Mouse (Mus musculus) intestine, embryonic 15.5 days (tissue): ENCODE data around the gene Tex44. TPM values are rescaled to one million over a fixed set of nuclear protein-coding genes. Genes with fewer than 3 reads are reported as not detected.
A peak's percentile ranks its signal among the peaks of the same experiment; 100 is the strongest.

ENCODE experiments used
- ATAC-seq: fragments of 200-750 bp; cut with Nextera tagmentation; 2 replicates; pipeline ENCODE4 v1.8.0; 2017; ENCODE audit warnings: moderate TSS enrichment, moderate library complexity
- H3K27ac ChIP-seq: fragments of 300-500 bp; sonication (generic); 2 replicates; pipeline ENCODE4 v1.5.1; 2015; ENCODE audit warnings: mild to moderate bottlenecking, inconsistent platforms
- H3K27me3 ChIP-seq: fragments of 300-500 bp; sonication (generic); replicated peaks from 2 replicates; pipeline ENCODE4 v1.6.1; 2015; ENCODE audit warnings: inconsistent platforms
- H3K36me3 ChIP-seq: fragments of 300-500 bp; sonication (generic); 2 replicates; pipeline ENCODE4 v1.6.1; 2015; ENCODE audit warnings: inconsistent platforms
- H3K4me1 ChIP-seq: fragments of 300-500 bp; sonication (generic); replicated peaks from 2 replicates; pipeline ENCODE4 v1.6.1; 2015; ENCODE audit warnings: inconsistent platforms
- H3K4me2 ChIP-seq: fragments of 300-500 bp; sonication (generic); replicated peaks from 2 replicates; pipeline ENCODE4 v1.6.1; 2015; ENCODE audit warnings: mild to moderate bottlenecking, inconsistent platforms
- H3K4me3 ChIP-seq: fragments of 300-500 bp; sonication (generic); replicated peaks from 2 replicates; pipeline ENCODE4 v1.5.1; 2015; ENCODE audit warnings: inconsistent platforms
- H3K9ac ChIP-seq: fragments of 300-500 bp; sonication (generic); 2 replicates; pipeline ENCODE4 v1.6.1; 2015; ENCODE audit warnings: inconsistent platforms
- H3K9me3 ChIP-seq: fragments of 300-500 bp; sonication (generic); 2 replicates; pipeline ENCODE4 v1.6.1; 2016; ENCODE audit warnings: inconsistent platforms
- WGBS: fragments of 180-500 bp; shearing (Covaris S2); methylation state at CpG from one replicate; pipeline ENCODE4 v1.1.7; 2015; 5-methylcytosine and 5-hydroxymethylcytosine counted together
- polyA plus RNA-seq: library from polyadenylated mRNA; unstranded; fragments of >200 nt; fragmentation: Nextera tagmentation; extraction: Ambion mirVana; gene quantifications from 2 replicates; pipeline ENCODE4 v1.2.1, GENCODE M21; 2015

The Tex44 gene
- polyA plus RNA-seq, 1 experiment from 2014 or later = not detected

GRCm38 (mm10) chr1:86424336-86424735, 1.8 kb upstream of the Tex44 start:
- Histone ChIP-seq H3K9ac (no peak overlapping the region), H3K9me3 (no peaks in the 10 kb centered on the region), H3K36me3 (no peaks in the 10 kb centered on the region), H3K27me3 (no peaks in the 10 kb centered on the region), H3K4me2 (no peak overlapping the region), H3K27ac (no peak overlapping the region), H3K4me1 (0 out of 2 replicates have a peak, but pooled peaks cover 3% of the 10 kb centered on the region), H3K4me3 (no peak overlapping the region)
- ATAC-seq = no peak
- WGBS = 85% methylated on average over 1 of the region's 1 CpGs

GRCm38 (mm10) chr1:86424835-86425547, 1.1 kb upstream of the Tex44 start:
- H3K36me3 ChIP-seq = no peaks in the 10 kb centered on the region
- 0 out of 2 replicates have a peak, but pooled peaks cover 3% of the 10 kb centered on the region for H3K4me1 ChIP-seq
- no peaks in the 10 kb centered on the region for H3K9me3 ChIP-seq

GRCm38 (mm10) chr1:86430056-86430455, 3.9 kb downstream of the Tex44 start:
- Histone ChIP-seq H3K27me3 (no peaks in the 10 kb centered on the region), H3K4me3 (no peak overlapping the region), H3K36me3 (no peaks in the 10 kb centered on the region), H3K9ac (no peak overlapping the region), H3K4me1 (peaks cover 15% of the 10 kb centered on the region), H3K4me2 (no peak overlapping the region), H3K9me3 (no peaks in the 10 kb centered on the region), H3K27ac (no peak overlapping the region)
- WGBS = 43% methylated on average over 2 of the region's 2 CpGs
- ATAC-seq = no peak

More at GRCm38 (mm10) chr1:86424835-86425547, 1.1 kb upstream of the Tex44 start:
- no peak overlapping the region for H3K4me2 ChIP-seq
- no peak overlapping the region for H3K9ac ChIP-seq
- no peak for ATAC-seq
- H3K27ac ChIP-seq = no peak overlapping the region
- H3K4me3 ChIP-seq = no peak overlapping the region
- WGBS = 37% methylated on average over 11 of the region's 11 CpGs
- H3K27me3 ChIP-seq = no peaks in the 10 kb centered on the region

- H3K27me3 ChIP-seq = no peaks in the 10 kb centered on the region
- no peak overlapping the region for H3K9ac ChIP-seq
- ATAC-seq = no peak
- WGBS = 69% methylated on average over 4 of the region's 4 CpGs
- H3K4me2 ChIP-seq = no peak overlapping the region
- no peaks in the 10 kb centered on the region for H3K9me3 ChIP-seq
- H3K4me3 ChIP-seq = no peak overlapping the region
- H3K4me1 ChIP-seq = peaks cover 33% of the 10 kb centered on the region
- H3K27ac ChIP-seq = no peak overlapping the region
- H3K36me3 ChIP-seq = no peaks in the 10 kb centered on the region
Measured at GRCm38 (mm10) chr1:86432778-86433177, 6.6 kb downstream of the Tex44 start.

- 78% methylated on average over 7 of the region's 7 CpGs for WGBS
- no peaks in the 10 kb centered on the region for H3K36me3 ChIP-seq
Measured at GRCm38 (mm10) chr1:86433359-86433758, 7.2 kb downstream of the Tex44 start.

GRCm38 (mm10) chr1:86434001-86434400, 7.9 kb downstream of the Tex44 start:
- ATAC-seq = peak; percentile 65
- no peaks in the 10 kb centered on the region for H3K27me3 ChIP-seq
- H3K4me1 ChIP-seq = peaks cover 35% of the 10 kb centered on the region
- peak overlapping the region; percentile 94 for H3K27ac ChIP-seq
- WGBS = 0% methylated on average over 12 of the region's 12 CpGs
- no peaks in the 10 kb centered on the region for H3K36me3 ChIP-seq
- peak overlapping the region; percentile 86 for H3K4me2 ChIP-seq
- peak overlapping the region; percentile 50 for H3K4me3 ChIP-seq
- peak overlapping the region; percentile 46 for H3K9ac ChIP-seq
- H3K9me3 ChIP-seq = no peaks in the 10 kb centered on the region

More at GRCm38 (mm10) chr1:86433359-86433758, 7.2 kb downstream of the Tex44 start:
- Histone ChIP-seq H3K9me3 (no peaks in the 10 kb centered on the region), H3K27me3 (no peaks in the 10 kb centered on the region), H3K4me3 (no peak overlapping the region), H3K4me1 (peaks cover 35% of the 10 kb centered on the region), H3K4me2 (peak overlapping the region; percentile 86; the same call in 1 of the 2 replicates), H3K27ac (peak overlapping the region; percentile 94), H3K9ac (no peak overlapping the region)
- ATAC-seq = no peak

- H3K4me2 ChIP-seq = peak overlapping the region; percentile 86
- peak overlapping the region; percentile 95 for H3K27ac ChIP-seq
- no peaks in the 10 kb centered on the region for H3K9me3 ChIP-seq
- H3K9ac ChIP-seq = peak overlapping the region; percentile 64
- no peaks in the 10 kb centered on the region for H3K36me3 ChIP-seq
- peak overlapping the region; percentile 50 for H3K4me3 ChIP-seq
- peak; percentile 94 for ATAC-seq
- H3K4me1 ChIP-seq = peaks cover 35% of the 10 kb centered on the region
- no peaks in the 10 kb centered on the region for H3K27me3 ChIP-seq
- 3% methylated on average over 46 of the region's 46 CpGs for WGBS
Measured at GRCm38 (mm10) chr1:86434439-86435201, 8.5 kb downstream of the Tex44 start.

GRCm38 (mm10) chr1:86435302-86435821, 9.2 kb downstream of the Tex44 start:
- WGBS = 18% methylated on average over 13 of the region's 13 CpGs
- Histone ChIP-seq H3K27me3 (no peaks in the 10 kb centered on the region), H3K9me3 (no peaks in the 10 kb centered on the region), H3K4me3 (no peak overlapping the region), H3K4me2 (peak overlapping the region; percentile 86), H3K36me3 (no peaks in the 10 kb centered on the region), H3K27ac (peak overlapping the region; percentile 95), H3K9ac (no peak overlapping the region), H3K4me1 (peaks cover 43% of the 10 kb centered on the region)
- ATAC-seq = peak; percentile 20

GRCm38 (mm10) chr1:86437219-86438013, 11.3 kb downstream of the Tex44 start:
- Histone ChIP-seq H3K4me2 (no peak overlapping the region; the same call in 1 of the 2 replicates), H3K27me3 (no peaks in the 10 kb centered on the region), H3K27ac (peak overlapping the region; percentile 61), H3K36me3 (no peaks in the 10 kb centered on the region), H3K4me1 (peaks cover 45% of the 10 kb centered on the region), H3K4me3 (no peak overlapping the region), H3K9me3 (no peaks in the 10 kb centered on the region), H3K9ac (no peak overlapping the region)
- 45% methylated on average over 9 of the region's 9 CpGs for WGBS
- no peak for ATAC-seq

- Histone ChIP-seq H3K9me3 (no peaks in the 10 kb centered on the region), H3K36me3 (no peaks in the 10 kb centered on the region), H3K4me3 (no peak overlapping the region), H3K4me2 (no peak overlapping the region), H3K9ac (no peak overlapping the region), H3K27ac (peak overlapping the region; percentile 61), H3K4me1 (peaks cover 48% of the 10 kb centered on the region), H3K27me3 (no peaks in the 10 kb centered on the region)
- WGBS = 24% methylated on average over 6 of the region's 6 CpGs
- no peak for ATAC-seq
Measured at GRCm38 (mm10) chr1:86438014-86438319, 11.8 kb downstream of the Tex44 start.

GRCm38 (mm10) chr1:86438501-86438900, 12.4 kb downstream of the Tex44 start:
- no peak for ATAC-seq
- 71% methylated on average over 2 of the region's 2 CpGs for WGBS
- Histone ChIP-seq H3K36me3 (no peaks in the 10 kb centered on the region), H3K27ac (no peak overlapping the region), H3K27me3 (no peaks in the 10 kb centered on the region), H3K9me3 (no peaks in the 10 kb centered on the region), H3K9ac (no peak overlapping the region), H3K4me3 (no peak overlapping the region), H3K4me1 (peaks cover 50% of the 10 kb centered on the region), H3K4me2 (no peak overlapping the region)
